Mouse (Mus musculus) left cerebral cortex, postnatal 36 days (tissue): ENCODE data around the gene Gm21170. TPM values are rescaled to one million over a fixed set of nuclear protein-coding genes. Genes with fewer than 3 reads are reported as not detected.
"Not testable (repeated sequence)": the region's sequence is repeated elsewhere in the genome, so short reads cannot be mapped to it uniquely, and the experiment has no call there.

Experiments
- DNase-seq, 2 experiments: peaks; one replicate each; pipeline ENCODE4 v3.0.0; 2021 to 2022; ENCODE audit warnings: low spot score in 2 of 2, mixed read lengths in 1 of 2
- intact Hi-C: fragments of 180-260 bp; cut with DNase I; formaldehyde crosslinking; loops from one replicate; pipeline ENCODE4 v1.15.1; 2025
- total RNA-seq, 2 experiments: library from RNA; stranded (reverse); gene quantifications; 2 replicates each; pipeline ENCODE4 v1.2.3; 2021

The Gm21170 gene
- not detected for total RNA-seq

GRCm38 (mm10) chrY:47690998-47691397 lies at the start of gene Gm21170:
Gene Gm21170, minus strand, starts transcription at chrY:47691098.
- intact Hi-C loops, DNase-seq: not testable (repeated sequence)

Other genes with a start within 250 kb of the Gm21170 start
- not detected for gene Gm21256, start 240.1 kb downstream of the Gm21170 start, total RNA-seq